Mouse (Mus musculus): Measurements from ENCODE around the gene Trit1.
"Not testable (repeated sequence)": the region's sequence is repeated elsewhere in the genome, so short reads cannot be mapped to it uniquely, and the experiment has no call there.

Trit1 gene

GRCm38 (mm10) chr4:123016451-123016957 lies at the start of gene Trit1:
TSS of gene Trit1 (plus strand) at chr4:123016597.
- DNase-seq (ENCODE audit: low spot score in 2 of 2) = peak; percentile 91 to 96

GRCm38 (mm10) chr4:122968106-122968505 lies 48.3 kb upstream of the Trit1 start:
- DNase-seq (ENCODE audit: low spot score in 2 of 2) = no peak

GRCm38 (mm10) chr4:122971191-122971590 lies 45.2 kb upstream of the Trit1 start:
- DNase-seq (ENCODE audit: low spot score in 2 of 2) = no peak

- DNase-seq (ENCODE audit: low spot score in 2 of 2) = no peak
Observed at GRCm38 (mm10) chr4:122971646-122972045, 44.8 kb upstream of the Trit1 start.

- no peak for DNase-seq (ENCODE audit: low spot score in 2 of 2)
Observed at GRCm38 (mm10) chr4:122972056-122972455, 44.3 kb upstream of the Trit1 start.

- no peak for DNase-seq (ENCODE audit: low spot score in 2 of 2)
Observed at GRCm38 (mm10) chr4:122974976-122975520, 41.3 kb upstream of the Trit1 start.

GRCm38 (mm10) chr4:122976885-122977284 lies 39.5 kb upstream of the Trit1 start:
- DNase-seq (ENCODE audit: low spot score in 2 of 2) = no peak

- no peak for DNase-seq (ENCODE audit: low spot score in 2 of 2)
Observed at GRCm38 (mm10) chr4:122978850-122979249, 37.5 kb upstream of the Trit1 start.

- DNase-seq (ENCODE audit: low spot score in 2 of 2) = no peak
Observed at GRCm38 (mm10) chr4:122979826-122980225, 36.6 kb upstream of the Trit1 start.

- no peak for DNase-seq (ENCODE audit: low spot score in 2 of 2)
Observed at GRCm38 (mm10) chr4:122980684-122981083, 35.7 kb upstream of the Trit1 start.

GRCm38 (mm10) chr4:122981238-122981637 lies 35.2 kb upstream of the Trit1 start:
- DNase-seq (ENCODE audit: low spot score in 2 of 2) = no peak

- no peak for DNase-seq (ENCODE audit: low spot score in 2 of 2)
Observed at GRCm38 (mm10) chr4:122981930-122982329, 34.5 kb upstream of the Trit1 start.

- DNase-seq (ENCODE audit: low spot score in 2 of 2) = no peak
Observed at GRCm38 (mm10) chr4:122982537-122982936, 33.9 kb upstream of the Trit1 start.

- DNase-seq (ENCODE audit: low spot score in 2 of 2) = no peak
Observed at GRCm38 (mm10) chr4:122983486-122984261, 32.7 kb upstream of the Trit1 start.

GRCm38 (mm10) chr4:122985110-122985509 lies 31.3 kb upstream of the Trit1 start:
- peak in 1 of 2 experiments; percentile 32 for DNase-seq (ENCODE audit: low spot score in 2 of 2)

- no peak for DNase-seq (ENCODE audit: low spot score in 2 of 2)
Observed at GRCm38 (mm10) chr4:122987421-122987820, 29.0 kb upstream of the Trit1 start.

GRCm38 (mm10) chr4:122988004-122988403 lies 28.4 kb upstream of the Trit1 start:
- not testable (repeated sequence) for DNase-seq (ENCODE audit: low spot score in 2 of 2)

- DNase-seq (ENCODE audit: low spot score in 2 of 2) = no peak
Observed at GRCm38 (mm10) chr4:122991177-122991576, 25.2 kb upstream of the Trit1 start.

GRCm38 (mm10) chr4:122992276-122992675 lies 24.1 kb upstream of the Trit1 start:
- no peak for DNase-seq (ENCODE audit: low spot score in 2 of 2)

GRCm38 (mm10) chr4:122995404-122996220 lies 20.8 kb upstream of the Trit1 start, which contains the start of gene Mycl:
TSS of gene Mycl (plus strand) at chr4:122995652.
- DNase-seq (ENCODE audit: low spot score in 2 of 2) = peak; percentile 76 to 90

- peak in 1 of 2 experiments; percentile 73 for DNase-seq (ENCODE audit: low spot score in 2 of 2)
Observed at GRCm38 (mm10) chr4:122996221-122996617, 20.2 kb upstream of the Trit1 start.

All from spleen, postnatal 4 days (tissue).